Mouse (Mus musculus) layer of hippocampus, postnatal 14 days (tissue): ENCODE data around the gene Defa34. TPM values are rescaled to one million over a fixed set of nuclear protein-coding genes. Genes with fewer than 3 reads are reported as not detected.
"Not testable (repeated sequence)": the region's sequence is repeated elsewhere in the genome, so short reads cannot be mapped to it uniquely, and the experiment has no call there.

Source experiments
- DNase-seq, 2 experiments: peaks; one replicate each; pipeline ENCODE4 v3.0.0; 2021 to 2022; ENCODE audit warnings: low spot score in 2 of 2, mixed read lengths in 1 of 2
- long read RNA-seq, 2 experiments: library from polyadenylated mRNA; stranded (forward); transcript quantifications; one replicate each; pipeline ENCODE4 v2.0.0; 2021
- total RNA-seq, 2 experiments: library from RNA; stranded (reverse); gene quantifications; 2 replicates each; pipeline ENCODE4 v1.2.3; 2021

Defa34 gene
- not detected for total RNA-seq
- long read RNA-seq, experiment 1 = 0 reads
- long read RNA-seq, experiment 2 = 0 reads

DNA sequence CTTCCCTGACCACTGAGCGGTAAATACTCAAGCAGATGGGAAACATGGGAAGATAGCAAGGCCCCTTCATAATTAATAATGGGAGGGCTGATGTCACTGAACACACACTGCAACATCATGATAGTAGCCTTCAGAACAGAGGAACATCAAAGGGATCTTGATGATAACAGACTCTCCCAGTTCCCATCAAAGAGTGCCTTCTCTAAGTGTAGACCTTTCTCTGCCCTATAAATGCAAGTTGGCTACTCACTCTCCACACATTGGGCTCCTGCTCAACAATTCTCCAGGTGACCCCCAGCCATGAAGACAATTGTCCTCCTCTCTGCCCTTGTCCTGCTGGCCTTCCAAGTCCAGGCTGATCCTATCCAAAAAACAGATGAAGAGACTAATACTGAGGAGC, at the start of gene Defa34:
TSS of gene Defa34 (plus strand) at position 301 of the 400 bp plus-strand sequence.
- DNase-seq = not testable (repeated sequence)

DNA sequence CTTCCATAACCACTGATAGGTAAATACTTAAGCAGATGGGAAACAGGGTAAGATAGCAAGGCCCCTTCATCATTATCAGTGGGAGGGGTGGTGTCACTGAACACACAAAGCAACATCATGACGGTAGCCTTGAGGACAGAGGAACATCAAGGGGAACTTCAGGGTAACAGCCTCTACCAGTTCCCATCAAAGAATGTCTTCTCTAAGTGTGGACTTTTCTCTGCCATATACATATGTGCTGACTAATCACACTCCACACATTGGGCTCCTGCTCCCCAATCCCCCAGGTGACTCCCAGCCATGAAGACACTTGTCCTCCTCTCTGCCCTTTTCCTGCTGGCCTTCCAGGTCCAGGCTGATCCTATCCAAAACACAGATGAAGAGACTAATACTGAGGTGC, 47.7 kb upstream of the Defa34 start, which contains the start of gene Defa26:
TSS of gene Defa26 (plus strand) at position 301 of the 400 bp plus-strand sequence.
- not testable (repeated sequence) for DNase-seq

DNA sequence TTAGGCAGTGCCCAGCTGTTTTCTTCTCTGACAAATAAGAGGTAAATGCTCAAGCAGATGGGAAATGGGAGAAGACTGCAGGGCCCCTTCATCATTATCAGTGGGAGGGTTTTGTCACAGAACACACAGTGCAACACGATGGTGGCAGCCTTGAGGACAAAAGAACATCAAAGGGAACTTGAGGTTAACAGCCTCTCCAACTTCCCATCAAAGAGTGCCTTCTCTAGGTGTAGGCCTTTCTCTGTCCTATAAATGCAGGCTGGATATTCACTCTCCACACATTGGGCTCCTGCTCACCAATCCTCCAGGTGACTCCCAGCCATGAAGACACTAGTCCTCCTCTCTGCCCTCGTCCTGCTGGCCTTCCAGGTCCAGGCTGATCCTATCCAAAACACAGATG, 10.1 kb upstream of the Defa34 start, which contains the start of gene Defa17:
TSS of gene Defa17 (plus strand) at position 301 of the 400 bp plus-strand sequence.
- DNase-seq = not testable (repeated sequence)

DNA sequence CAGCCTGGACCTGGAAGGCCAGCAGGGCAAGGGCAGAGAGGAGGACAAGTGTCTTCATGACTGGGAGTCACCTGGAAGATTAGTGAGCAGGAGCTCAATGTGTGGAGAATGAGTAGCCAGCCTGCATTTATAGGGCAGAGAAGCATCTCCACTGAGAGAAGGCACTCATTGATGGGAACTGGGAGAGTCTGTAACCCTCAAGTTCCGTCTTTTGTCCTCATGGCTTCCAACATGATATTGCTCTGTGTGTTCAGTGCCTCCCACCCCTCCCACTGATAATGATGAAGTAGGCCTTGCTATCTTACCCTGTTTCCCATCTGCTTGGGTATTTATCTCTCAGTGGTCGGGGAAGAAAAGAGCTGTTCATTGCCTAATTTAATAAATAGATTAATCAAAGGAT, 37.9 kb downstream of the Defa34 start, which contains the start of gene AY761184:
TSS of gene AY761184 (minus strand) at position 101 of the 400 bp plus-strand sequence.
- not testable (repeated sequence) for DNase-seq

Other genes with a start within 250 kb of the Defa34 start
- not detected for gene Defa36, start 238.4 kb upstream of the Defa34 start, total RNA-seq
- not detected for gene Gm7849, start 209.2 kb upstream of the Defa34 start, total RNA-seq
- not detected for gene Defa20, start 156.5 kb upstream of the Defa34 start, total RNA-seq
- gene Defa32, start 136.8 kb upstream of the Defa34 start, total RNA-seq = not detected
- gene Defa37, start 100.4 kb upstream of the Defa34 start, total RNA-seq = not detected
- gene Defa28, start 82.8 kb upstream of the Defa34 start, total RNA-seq = not detected
- gene Gm7861, start 71.3 kb upstream of the Defa34 start, total RNA-seq = not detected
- gene Defa26, start 47.6 kb upstream of the Defa34 start, total RNA-seq = not detected
- gene Defa17, start 10.0 kb upstream of the Defa34 start, total RNA-seq = not detected
- not detected for gene AY761184, start 37.8 kb downstream of the Defa34 start, total RNA-seq
- not detected for gene Defa24, start 68.7 kb downstream of the Defa34 start, total RNA-seq
- gene Defb50, start 157.7 kb downstream of the Defa34 start, total RNA-seq = not detected
- not detected for gene Defb2, start 174.1 kb downstream of the Defa34 start, total RNA-seq
- gene Defb10, start 193.1 kb downstream of the Defa34 start, total RNA-seq = not detected
- gene Defb9, start 219.6 kb downstream of the Defa34 start, total RNA-seq = not detected
- 1 to 10 TPM in 1 of 2 experiments, not detected in 1; 6.9 TPM for gene Defb11, start 240.6 kb downstream of the Defa34 start, total RNA-seq